Mouse (Mus musculus) ES-E14 (cell line): Measurements from ENCODE around the gene Ift27.

ENCODE experiments used
- CHD2 ChIP-seq: IDR thresholded peaks from 2 replicates; pipeline ENCODE4 v1.6.1; 2014; ENCODE audit warnings: mild to moderate bottlenecking, low read depth, low read length, inconsistent platforms
- MAFK ChIP-seq: IDR thresholded peaks from 2 replicates; pipeline ENCODE4 v1.6.1; 2014; ENCODE audit warnings: mild to moderate bottlenecking, low read depth, low read length, inconsistent platforms; ENCODE audit not compliant: insufficient read depth
- ZNF384 ChIP-seq: IDR thresholded peaks from 2 replicates; pipeline ENCODE4 v1.6.1; 2012; ENCODE audit warnings: low read depth, low read length, inconsistent platforms

- TF ChIP-seq MAFK = no peak
- TF ChIP-seq CHD2 = no peak
- TF ChIP-seq ZNF384 = no peak
Measured at GRCm38 (mm10) chr15:78161946-78162345, 12.0 kb downstream of the Ift27 start.
